Mouse (Mus musculus) lung, embryonic 14.5 days (tissue): ENCODE data around the gene Tspan5. TPM values are rescaled to one million over a fixed set of nuclear protein-coding genes. Genes with fewer than 3 reads are reported as not detected.

Source experiments
- ATAC-seq: fragments of 200-750 bp; cut with Nextera tagmentation; 2 replicates; pipeline ENCODE4 v1.8.0; 2017; ENCODE audit warnings: mild to moderate bottlenecking, moderate TSS enrichment, moderate library complexity; ENCODE audit not compliant: insufficient read depth
- DNase-seq: peaks from one replicate; pipeline ENCODE4 v3.0.0-alpha.2; 2015
- H3K27ac ChIP-seq: fragments of 300-500 bp; sonication (generic); 2 replicates; pipeline ENCODE4 v1.5.1; 2014; ENCODE audit warnings: low read depth, mild to moderate bottlenecking, moderate library complexity
- H3K27me3 ChIP-seq: fragments of 300-500 bp; sonication (generic); 2 replicates; pipeline ENCODE4 v1.6.1; 2014; ENCODE audit warnings: low read length, control low read depth; ENCODE audit not compliant: insufficient read depth
- H3K36me3 ChIP-seq: fragments of 300-500 bp; sonication (generic); 2 replicates; pipeline ENCODE4 v1.6.1; 2014; ENCODE audit warnings: control low read depth; ENCODE audit not compliant: insufficient read depth
- H3K4me1 ChIP-seq: fragments of 300-500 bp; sonication (generic); 2 replicates; pipeline ENCODE4 v1.6.1; 2014; ENCODE audit warnings: antibody characterized with exemption, control low read depth; ENCODE audit not compliant: insufficient read depth
- H3K4me2 ChIP-seq: fragments of 300-500 bp; sonication (generic); 2 replicates; pipeline ENCODE4 v1.6.1; 2014; ENCODE audit warnings: mild to moderate bottlenecking
- H3K4me3 ChIP-seq: fragments of 300-500 bp; sonication (generic); 2 replicates; pipeline ENCODE4 v1.5.1; 2014; ENCODE audit warnings: low read depth, low read length
- H3K9ac ChIP-seq: fragments of 300-500 bp; sonication (generic); 2 replicates; pipeline ENCODE4 v1.6.1; 2014
- H3K9me3 ChIP-seq: fragments of 300-500 bp; sonication (generic); 2 replicates; pipeline ENCODE4 v1.6.1; 2016; ENCODE audit warnings: low read depth, low read length, control low read depth
- CTCF ChIP-seq: IDR thresholded peaks from 2 replicates; pipeline ENCODE4 v1.5.1; 2016; ENCODE audit warnings: antibody characterized with exemption, low read depth
- WGBS: fragments of 180-500 bp; shearing (Covaris S2); extraction: QIAGEN DNeasy Blood & Tissue Kit; methylation state at CpG from one replicate; pipeline ENCODE4 v1.1.7; 2014; 5-methylcytosine and 5-hydroxymethylcytosine counted together
- polyA plus RNA-seq: library from polyadenylated mRNA; unstranded; fragments of >200 nt; fragmentation: Nextera tagmentation; extraction: Ambion mirVana; gene quantifications from 2 replicates; pipeline ENCODE4 v1.2.1, GENCODE M21; 2014

The Tspan5 gene
- polyA plus RNA-seq, 1 experiment from 2014 or later: 28.3 TPM

GRCm38 (mm10) chr3:138864166-138864648 is 122.2 kb downstream of the Tspan5 start:
- Histone ChIP-seq H3K27me3 (no peaks in the 10 kb centered on the region), H3K9ac (no peak overlapping the region), H3K4me1 (peaks cover 18% of the 10 kb centered on the region), H3K4me2 (no peak overlapping the region), H3K36me3 (no peaks in the 10 kb centered on the region), H3K9me3 (no peaks in the 10 kb centered on the region), H3K27ac (peak overlapping the region; percentile 24; the same call in 1 of the 2 replicates), H3K4me3 (no peak overlapping the region)
- DNase-seq (peak; percentile 80), ATAC-seq (0 out of 2 replicates have a peak, but pooled peaks have one; percentile 18)
- TF ChIP-seq CTCF: no peak
- WGBS: 60% methylated on average over 12 of the region's 12 CpGs

GRCm38 (mm10) chr3:138865271-138865670 is 123.3 kb downstream of the Tspan5 start:
- no peak overlapping the region for H3K4me2 ChIP-seq
- H3K27ac ChIP-seq: no peak overlapping the region; the same call in 1 of the 2 replicates
- DNase-seq (no peak), ATAC-seq (no peak)
- no peaks in the 10 kb centered on the region for H3K9me3 ChIP-seq
- H3K9ac ChIP-seq: no peak overlapping the region
- TF ChIP-seq CTCF: no peak
- H3K36me3 ChIP-seq: no peaks in the 10 kb centered on the region
- peaks cover 11% of the 10 kb centered on the region for H3K4me1 ChIP-seq
- H3K4me3 ChIP-seq: no peak overlapping the region
- no peaks in the 10 kb centered on the region for H3K27me3 ChIP-seq
- WGBS: 91% methylated on average over 5 of the region's 5 CpGs

- Histone ChIP-seq H3K9ac (no peak overlapping the region), H3K4me2 (no peak overlapping the region; the same call in 1 of the 2 replicates), H3K27ac (peak overlapping the region; percentile 48; the same call in 1 of the 2 replicates), H3K36me3 (no peaks in the 10 kb centered on the region), H3K27me3 (no peaks in the 10 kb centered on the region), H3K4me3 (no peak overlapping the region), H3K4me1 (peaks cover 3% of the 10 kb centered on the region; the same call in 1 of the 2 replicates), H3K9me3 (no peaks in the 10 kb centered on the region)
- 41% methylated on average over 16 of the region's 16 CpGs for WGBS
- peak; percentile 63 for DNase-seq
- TF ChIP-seq CTCF: no peak
- peak; percentile 65; the same call in 1 of the 2 replicates for ATAC-seq
Measured at GRCm38 (mm10) chr3:138867149-138867848, 125.3 kb downstream of the Tspan5 start.

- ATAC-seq (no peak), DNase-seq (no peak)
- H3K27me3 ChIP-seq: no peaks in the 10 kb centered on the region
- H3K27ac ChIP-seq: no peak overlapping the region
- H3K36me3 ChIP-seq: no peaks in the 10 kb centered on the region
- H3K9ac ChIP-seq: no peak overlapping the region
- WGBS: 25% methylated on average over 13 of the region's 13 CpGs
- no peak overlapping the region for H3K4me2 ChIP-seq
- no peaks in the 10 kb centered on the region for H3K9me3 ChIP-seq
- no peak for TF ChIP-seq CTCF
- H3K4me1 ChIP-seq: peaks cover 3% of the 10 kb centered on the region; the same call in 1 of the 2 replicates
- no peak overlapping the region for H3K4me3 ChIP-seq
Measured at GRCm38 (mm10) chr3:138868409-138868808, 126.4 kb downstream of the Tspan5 start.

- Histone ChIP-seq H3K9me3 (no peaks in the 10 kb centered on the region), H3K4me2 (no peak overlapping the region), H3K27me3 (no peaks in the 10 kb centered on the region), H3K27ac (no peak overlapping the region), H3K4me1 (0 out of 2 replicates have a peak, but pooled peaks cover 3% of the 10 kb centered on the region), H3K9ac (no peak overlapping the region), H3K4me3 (no peak overlapping the region), H3K36me3 (no peaks in the 10 kb centered on the region)
- WGBS: 66% methylated on average over 7 of the region's 7 CpGs
- ATAC-seq (0 out of 2 replicates have a peak, but pooled peaks have one; percentile 12), DNase-seq (peak; percentile 62)
- TF ChIP-seq CTCF: no peak
Measured at GRCm38 (mm10) chr3:138875282-138875681, 133.3 kb downstream of the Tspan5 start.

- Histone ChIP-seq H3K4me2 (no peak overlapping the region), H3K27ac (no peak overlapping the region), H3K4me3 (no peak overlapping the region), H3K36me3 (no peaks in the 10 kb centered on the region), H3K4me1 (0 out of 2 replicates have a peak, but pooled peaks cover 3% of the 10 kb centered on the region), H3K9me3 (no peaks in the 10 kb centered on the region), H3K9ac (no peak overlapping the region), H3K27me3 (no peaks in the 10 kb centered on the region)
- no peak for TF ChIP-seq CTCF
- DNase-seq: no peak
- 77% methylated on average over 6 of the region's 6 CpGs for WGBS
- no peak for ATAC-seq
Measured at GRCm38 (mm10) chr3:138875936-138876335, 133.9 kb downstream of the Tspan5 start.

GRCm38 (mm10) chr3:138876418-138876817 is 134.4 kb downstream of the Tspan5 start:
- TF ChIP-seq CTCF: no peak
- H3K27ac ChIP-seq: peak overlapping the region; percentile 82
- H3K36me3 ChIP-seq: no peaks in the 10 kb centered on the region
- H3K9ac ChIP-seq: no peak overlapping the region
- no peaks in the 10 kb centered on the region for H3K27me3 ChIP-seq
- 57% methylated on average over 10 of the region's 10 CpGs for WGBS
- 0 out of 2 replicates have a peak, but pooled peaks cover 3% of the 10 kb centered on the region for H3K4me1 ChIP-seq
- H3K9me3 ChIP-seq: no peaks in the 10 kb centered on the region
- peak; percentile 51 for DNase-seq
- H3K4me2 ChIP-seq: no peak overlapping the region; the same call in 1 of the 2 replicates
- H3K4me3 ChIP-seq: no peak overlapping the region
- ATAC-seq: peak; percentile 16; the same call in 1 of the 2 replicates
